Mouse (Mus musculus) hindbrain, embryonic 15.5 days (tissue): Measurements from ENCODE around the gene Coro2b. TPM values are rescaled to one million over a fixed set of nuclear protein-coding genes. Genes with fewer than 3 reads are reported as not detected.

Experiments used
- ATAC-seq: fragments of 200-750 bp; cut with Nextera tagmentation; 2 replicates; pipeline ENCODE4 v1.8.0; 2017; ENCODE audit warnings: low read depth, moderate number of reproducible peaks, moderate TSS enrichment; ENCODE audit not compliant: low FRiP score
- H3K27ac ChIP-seq: fragments of 300-500 bp; sonication (generic); replicated peaks from 2 replicates; pipeline ENCODE4 v1.5.1; 2015; ENCODE audit warnings: mild to moderate bottlenecking, inconsistent platforms
- H3K27me3 ChIP-seq: fragments of 300-500 bp; sonication (generic); 2 replicates; pipeline ENCODE4 v1.6.1; 2015; ENCODE audit warnings: control low read depth, inconsistent platforms
- H3K36me3 ChIP-seq: fragments of 300-500 bp; sonication (generic); 2 replicates; pipeline ENCODE4 v1.6.1; 2015; ENCODE audit warnings: control low read depth, inconsistent platforms
- H3K4me1 ChIP-seq: fragments of 300-500 bp; sonication (generic); replicated peaks from 2 replicates; pipeline ENCODE4 v1.6.1; 2015; ENCODE audit warnings: control low read depth, inconsistent platforms
- H3K4me2 ChIP-seq: fragments of 300-500 bp; sonication (generic); 2 replicates; pipeline ENCODE4 v1.6.1; 2015; ENCODE audit warnings: moderate library complexity, mild to moderate bottlenecking, inconsistent platforms
- H3K4me3 ChIP-seq: fragments of 300-500 bp; sonication (generic); 2 replicates; pipeline ENCODE4 v1.5.1; 2015; ENCODE audit warnings: mild to moderate bottlenecking, inconsistent platforms
- H3K9ac ChIP-seq: fragments of 300-500 bp; sonication (generic); 2 replicates; pipeline ENCODE4 v1.6.1; 2015; ENCODE audit warnings: inconsistent platforms
- H3K9me3 ChIP-seq: fragments of 300-500 bp; sonication (generic); 2 replicates; pipeline ENCODE4 v1.6.1; 2016; ENCODE audit warnings: control low read depth, inconsistent platforms
- WGBS: fragments of 180-500 bp; shearing (Covaris S2); methylation state at CpG from one replicate; pipeline ENCODE4 v1.1.7; 2015; 5-methylcytosine and 5-hydroxymethylcytosine counted together
- polyA plus RNA-seq: library from polyadenylated mRNA; unstranded; fragments of >200 nt; fragmentation: Nextera tagmentation; extraction: Ambion mirVana; gene quantifications from 2 replicates; pipeline ENCODE4 v1.2.1, GENCODE M21; 2015

Gene Coro2b
- polyA plus RNA-seq, 1 experiment from 2014 or later, result 48.3 TPM

- ATAC-seq, result no peak
- H3K36me3 ChIP-seq, result peaks cover 21% of the 10 kb centered on the region
- H3K9me3 ChIP-seq, result no peaks in the 10 kb centered on the region
- no peak overlapping the region for H3K27ac ChIP-seq
- no peak overlapping the region for H3K4me3 ChIP-seq
- no peaks in the 10 kb centered on the region for H3K27me3 ChIP-seq
- no peaks in the 10 kb centered on the region for H3K4me1 ChIP-seq
- H3K4me2 ChIP-seq, result no peak overlapping the region
- WGBS, result 97% methylated on average over 6 of the region's 6 CpGs
- no peak overlapping the region for H3K9ac ChIP-seq
Measured at GRCm38 (mm10) chr9:62421911-62422310, 114.9 kb downstream of the Coro2b start.

- WGBS, result 12% methylated on average over 13 of the region's 13 CpGs
- 0 out of 2 replicates have a peak, but pooled peaks have one; percentile 13 for ATAC-seq
- Histone ChIP-seq H3K4me1 (peaks cover 4% of the 10 kb centered on the region), H3K9me3 (no peaks in the 10 kb centered on the region), H3K27me3 (no peaks in the 10 kb centered on the region), H3K36me3 (peaks cover 21% of the 10 kb centered on the region), H3K4me3 (no peak overlapping the region), H3K9ac (no peak overlapping the region), H3K27ac (no peak overlapping the region), H3K4me2 (peak overlapping the region; percentile 16; the same call in 1 of the 2 replicates)
Measured at GRCm38 (mm10) chr9:62421027-62421426, 115.8 kb downstream of the Coro2b start.

- no peak overlapping the region for H3K4me3 ChIP-seq
- no peaks in the 10 kb centered on the region for H3K9me3 ChIP-seq
- H3K27ac ChIP-seq, result no peak overlapping the region
- H3K27me3 ChIP-seq, result no peaks in the 10 kb centered on the region
- no peak for ATAC-seq
- H3K4me2 ChIP-seq, result no peak overlapping the region
- peaks cover 21% of the 10 kb centered on the region for H3K36me3 ChIP-seq
- 34% methylated on average over 9 of the region's 10 CpGs for WGBS
- H3K9ac ChIP-seq, result no peak overlapping the region
- peaks cover 9% of the 10 kb centered on the region for H3K4me1 ChIP-seq
Measured at GRCm38 (mm10) chr9:62420261-62420917, 116.5 kb downstream of the Coro2b start.

- H3K9me3 ChIP-seq, result no peaks in the 10 kb centered on the region
- no peak overlapping the region for H3K27ac ChIP-seq
- H3K4me1 ChIP-seq, result peaks cover 21% of the 10 kb centered on the region
- H3K36me3 ChIP-seq, result peaks cover 6% of the 10 kb centered on the region; the same call in 1 of the 2 replicates
- no peak overlapping the region for H3K4me3 ChIP-seq
- H3K27me3 ChIP-seq, result no peaks in the 10 kb centered on the region
- no peak for ATAC-seq
- 66% methylated on average over 5 of the region's 5 CpGs for WGBS
- H3K9ac ChIP-seq, result no peak overlapping the region
- no peak overlapping the region for H3K4me2 ChIP-seq
Measured at GRCm38 (mm10) chr9:62418742-62419141, 118.1 kb downstream of the Coro2b start.

- Histone ChIP-seq H3K27me3 (no peaks in the 10 kb centered on the region), H3K36me3 (no peaks in the 10 kb centered on the region), H3K4me3 (no peak overlapping the region), H3K9ac (no peak overlapping the region), H3K4me1 (no peaks in the 10 kb centered on the region), H3K4me2 (no peak overlapping the region), H3K9me3 (no peaks in the 10 kb centered on the region), H3K27ac (no peak overlapping the region)
- no peak for ATAC-seq
- WGBS, result 92% methylated on average over 5 of the region's 5 CpGs
Measured at GRCm38 (mm10) chr9:62407357-62408146, 129.3 kb downstream of the Coro2b start.

GRCm38 (mm10) chr9:62406423-62407013 lies 130.3 kb downstream of the Coro2b start:
- Histone ChIP-seq H3K4me2 (no peak overlapping the region), H3K4me1 (no peaks in the 10 kb centered on the region), H3K9ac (no peak overlapping the region), H3K4me3 (no peak overlapping the region), H3K27ac (no peak overlapping the region), H3K9me3 (no peaks in the 10 kb centered on the region), H3K36me3 (no peaks in the 10 kb centered on the region), H3K27me3 (no peaks in the 10 kb centered on the region)
- ATAC-seq, result no peak
- WGBS, result 90% methylated on average over 7 of the region's 7 CpGs

- Histone ChIP-seq H3K27ac (no peak overlapping the region), H3K9ac (no peak overlapping the region), H3K4me2 (no peak overlapping the region), H3K4me3 (no peak overlapping the region), H3K36me3 (no peaks in the 10 kb centered on the region), H3K27me3 (no peaks in the 10 kb centered on the region), H3K9me3 (no peaks in the 10 kb centered on the region), H3K4me1 (no peaks in the 10 kb centered on the region)
- ATAC-seq, result no peak
- WGBS, result 70% methylated on average over 1 of the region's 1 CpGs
Measured at GRCm38 (mm10) chr9:62401589-62401988, 135.3 kb downstream of the Coro2b start.

- WGBS, result 75% methylated on average over 11 of the region's 11 CpGs
- Histone ChIP-seq H3K27me3 (no peaks in the 10 kb centered on the region), H3K4me2 (no peak overlapping the region), H3K4me1 (no peaks in the 10 kb centered on the region), H3K36me3 (no peaks in the 10 kb centered on the region), H3K4me3 (no peak overlapping the region), H3K9me3 (no peaks in the 10 kb centered on the region), H3K9ac (no peak overlapping the region), H3K27ac (no peak overlapping the region)
- ATAC-seq, result no peak
Measured at GRCm38 (mm10) chr9:62400531-62401170, 136.2 kb downstream of the Coro2b start.

GRCm38 (mm10) chr9:62394163-62394562 lies 142.7 kb downstream of the Coro2b start:
- WGBS, result 60% methylated on average over 2 of the region's 2 CpGs
- H3K9me3 ChIP-seq, result no peaks in the 10 kb centered on the region
- ATAC-seq, result no peak
- H3K4me3 ChIP-seq, result no peak overlapping the region
- H3K4me1 ChIP-seq, result no peaks in the 10 kb centered on the region
- H3K27me3 ChIP-seq, result no peaks in the 10 kb centered on the region
- no peak overlapping the region for H3K9ac ChIP-seq
- H3K36me3 ChIP-seq, result no peaks in the 10 kb centered on the region
- no peak overlapping the region for H3K4me2 ChIP-seq
- no peak overlapping the region for H3K27ac ChIP-seq

GRCm38 (mm10) chr9:62393531-62393930 lies 143.3 kb downstream of the Coro2b start:
- 78% methylated on average over 2 of the region's 2 CpGs for WGBS

GRCm38 (mm10) chr9:62389735-62390134 lies 147.1 kb downstream of the Coro2b start:
- H3K36me3 ChIP-seq, result no peaks in the 10 kb centered on the region
- ATAC-seq, result no peak
- H3K4me3 ChIP-seq, result no peak overlapping the region
- H3K9ac ChIP-seq, result no peak overlapping the region
- no peak overlapping the region for H3K4me2 ChIP-seq
- no peak overlapping the region for H3K27ac ChIP-seq
- H3K9me3 ChIP-seq, result no peaks in the 10 kb centered on the region
- 77% methylated on average over 9 of the region's 9 CpGs for WGBS
- H3K27me3 ChIP-seq, result no peaks in the 10 kb centered on the region
- H3K4me1 ChIP-seq, result no peaks in the 10 kb centered on the region

More at GRCm38 (mm10) chr9:62393531-62393930, 143.3 kb downstream of the Coro2b start:
- Histone ChIP-seq H3K4me1 (no peaks in the 10 kb centered on the region), H3K4me2 (no peak overlapping the region), H3K4me3 (no peak overlapping the region), H3K27ac (no peak overlapping the region), H3K27me3 (no peaks in the 10 kb centered on the region), H3K9me3 (no peaks in the 10 kb centered on the region), H3K36me3 (no peaks in the 10 kb centered on the region), H3K9ac (no peak overlapping the region)
- no peak for ATAC-seq
